Mouse (Mus musculus): ENCODE measurements at regions not wholly inside any gene's neighbourhood (a gene's known extent, or its start where the extent isn't known, plus 50 kb on each side); places are given as distances from the start of the nearest gene placed in this dataset.

GRCm38 (mm10) chr15:65193654-65194053 lies 178.9 kb upstream of the Gm21961 start:
- TF ChIP-seq CHD2 (IDR thresholded peaks at IDR 0.05; ENCODE audit: low read depth, low read length), result no peak
- TF ChIP-seq ZC3H11A (IDR thresholded peaks at IDR 0.05; ENCODE audit: borderline replicate concordance, low read depth, low read length), result no peak
- no peak for TF ChIP-seq HCFC1 (IDR thresholded peaks at IDR 0.05; ENCODE audit: borderline replicate concordance, insufficient read depth, low read length)
- no peak for TF ChIP-seq ZNF384 (IDR thresholded peaks at IDR 0.05; ENCODE audit: low read depth, low read length)
